Mouse (Mus musculus): ENCODE data around the gene Prkrip1. TPM values are rescaled to one million over a fixed set of nuclear protein-coding genes. Genes with fewer than 3 reads are reported as not detected.

The Prkrip1 gene
- total and polyA plus RNA-seq, 3 experiments: 8.2 to 19.0 (median 16.8) TPM

DNA sequence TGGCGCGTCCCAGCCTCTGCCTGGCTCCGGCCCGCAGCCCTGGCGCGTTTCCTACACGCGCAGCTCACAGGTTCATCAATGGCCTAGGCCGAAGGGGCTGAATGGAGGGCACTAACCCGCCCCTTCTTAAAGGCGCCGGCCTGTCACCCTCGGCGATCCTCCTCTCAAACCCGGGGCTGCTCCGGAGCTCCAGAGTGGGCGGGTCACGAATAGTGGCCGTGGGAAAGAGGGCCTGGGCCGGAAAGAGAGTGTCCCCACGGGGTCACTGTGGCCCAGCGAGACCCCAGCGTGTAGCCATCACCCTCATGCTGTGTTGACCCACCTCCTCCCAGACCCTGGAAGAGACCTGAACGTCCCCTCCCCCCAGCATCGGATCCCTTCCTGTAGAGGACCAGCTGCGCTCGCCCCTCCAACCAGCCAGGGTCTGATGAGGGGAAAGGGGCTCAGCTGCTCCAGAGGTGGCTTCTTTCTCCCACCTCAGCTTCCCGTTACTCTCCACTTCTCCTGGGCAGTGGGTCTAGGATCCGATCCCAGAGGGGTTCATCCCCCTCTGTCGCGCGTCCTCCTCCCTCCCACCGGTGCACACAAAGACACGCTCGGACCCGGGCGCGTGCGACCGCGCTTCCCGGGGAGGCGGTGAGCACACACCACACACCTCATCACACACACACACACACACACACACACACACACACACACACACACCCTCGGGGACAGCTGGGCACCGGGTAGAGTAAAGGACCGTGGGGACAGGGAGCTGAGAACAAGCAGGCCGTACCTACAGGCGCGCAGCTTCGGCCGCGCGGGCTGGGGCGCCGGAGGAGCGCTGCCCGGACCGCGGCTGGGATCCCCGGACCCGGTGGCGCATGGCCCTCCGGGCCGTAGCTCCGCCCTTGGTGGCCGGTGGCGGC is 45.3 kb upstream of the Prkrip1 start:
- peak overlapping the region; percentile 69 for H3K9ac ChIP-seq (ENCODE audit: low read depth, low read length)
- DNase-seq: peak; percentile 26 to 42
- H3K79me2 ChIP-seq (replicated peaks; ENCODE audit: control insufficient read depth, insufficient read depth, low read length): no peaks in the 10 kb centered on the region
- H3K36me3 ChIP-seq (ENCODE audit: control insufficient read depth, insufficient read depth, low read length): no peaks in the 10 kb centered on the region
- peaks cover 2% of the 10 kb centered on the region; the same call in 1 of the 2 replicates for H3K4me1 ChIP-seq (ENCODE audit: control insufficient read depth, insufficient read depth, low read length)
- intact Hi-C loops (cut with DNase I): no loop called here
- no peaks in the 10 kb centered on the region; the same call in 1 of the 2 replicates for H3K27me3 ChIP-seq (ENCODE audit: control insufficient read depth, insufficient read depth, low read length)
- H3K4me3 ChIP-seq: peak overlapping the region; percentile 74
- 0 out of 2 replicates have a peak overlapping the region, but pooled peaks have one; percentile 30 for H3K27ac ChIP-seq
- TF ChIP-seq POLR2A (IDR thresholded peaks at IDR 0.05; ENCODE audit: insufficient read depth, low read depth, low read length) (no peak), CTCF (IDR thresholded peaks at IDR 0.05) (no peak), EP300 (IDR thresholded peaks at IDR 0.05; ENCODE audit: insufficient read depth, low read depth, low read length) (no peak)
- under 1% methylated on average over 67 of the region's 67 CpGs for WGBS

GRCm38 (mm10) chr5:136241161-136241560 is 42.4 kb upstream of the Prkrip1 start:
- no peaks in the 10 kb centered on the region for H3K79me2 ChIP-seq (replicated peaks; ENCODE audit: control insufficient read depth, insufficient read depth, low read length)
- H3K27ac ChIP-seq: no peak overlapping the region
- TF ChIP-seq CTCF (IDR thresholded peaks at IDR 0.05) (no peak), POLR2A (IDR thresholded peaks at IDR 0.05; ENCODE audit: insufficient read depth, low read depth, low read length) (no peak), EP300 (IDR thresholded peaks at IDR 0.05; ENCODE audit: insufficient read depth, low read depth, low read length) (no peak)
- H3K27me3 ChIP-seq (ENCODE audit: control insufficient read depth, insufficient read depth, low read length): no peaks in the 10 kb centered on the region; the same call in 1 of the 2 replicates
- H3K36me3 ChIP-seq (ENCODE audit: control insufficient read depth, insufficient read depth, low read length): no peaks in the 10 kb centered on the region
- 73% methylated on average over 6 of the region's 6 CpGs for WGBS
- no peak overlapping the region for H3K9ac ChIP-seq (ENCODE audit: low read depth, low read length)
- H3K4me3 ChIP-seq: no peak overlapping the region
- H3K4me1 ChIP-seq (ENCODE audit: control insufficient read depth, insufficient read depth, low read length): peaks cover 2% of the 10 kb centered on the region; the same call in 1 of the 2 replicates
- intact Hi-C loops (cut with DNase I): no loop called here
- no peak for DNase-seq

DNA sequence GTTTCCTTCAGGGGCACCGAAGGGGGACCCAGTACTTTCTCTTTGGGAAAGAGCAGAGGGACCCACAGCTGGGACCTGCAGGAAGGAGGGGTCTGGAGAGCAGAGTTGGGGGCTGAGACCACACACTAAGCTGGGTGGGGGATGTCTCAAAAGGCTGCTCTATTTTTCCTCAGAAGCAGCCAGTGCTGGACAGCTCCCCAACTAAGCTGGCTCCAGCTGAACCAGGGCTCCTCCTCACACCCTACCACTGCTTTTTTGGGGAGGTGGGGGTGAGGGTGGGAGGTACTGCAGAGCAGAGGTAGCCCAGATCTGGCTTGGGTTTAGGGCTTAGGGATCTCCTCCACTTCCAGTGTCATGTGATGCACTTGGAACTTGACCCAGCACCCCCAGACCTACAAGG is 41.6 kb upstream of the Prkrip1 start:
- no peaks in the 10 kb centered on the region; the same call in 1 of the 2 replicates for H3K27me3 ChIP-seq (ENCODE audit: control insufficient read depth, insufficient read depth, low read length)
- intact Hi-C loops (cut with DNase I): no loop called here
- H3K9ac ChIP-seq (ENCODE audit: low read depth, low read length): no peak overlapping the region
- WGBS: 42% methylated on average over 1 of the region's 1 CpGs
- no peaks in the 10 kb centered on the region for H3K36me3 ChIP-seq (ENCODE audit: control insufficient read depth, insufficient read depth, low read length)
- H3K4me1 ChIP-seq (ENCODE audit: control insufficient read depth, insufficient read depth, low read length): no peaks in the 10 kb centered on the region; the same call in 1 of the 2 replicates
- no peak for DNase-seq
- H3K79me2 ChIP-seq (replicated peaks; ENCODE audit: control insufficient read depth, insufficient read depth, low read length): no peaks in the 10 kb centered on the region
- H3K4me3 ChIP-seq: no peak overlapping the region
- H3K27ac ChIP-seq: no peak overlapping the region
- TF ChIP-seq POLR2A (IDR thresholded peaks at IDR 0.05; ENCODE audit: insufficient read depth, low read depth, low read length) (no peak), CTCF (IDR thresholded peaks at IDR 0.05) (no peak), EP300 (IDR thresholded peaks at IDR 0.05; ENCODE audit: insufficient read depth, low read depth, low read length) (no peak)

DNA sequence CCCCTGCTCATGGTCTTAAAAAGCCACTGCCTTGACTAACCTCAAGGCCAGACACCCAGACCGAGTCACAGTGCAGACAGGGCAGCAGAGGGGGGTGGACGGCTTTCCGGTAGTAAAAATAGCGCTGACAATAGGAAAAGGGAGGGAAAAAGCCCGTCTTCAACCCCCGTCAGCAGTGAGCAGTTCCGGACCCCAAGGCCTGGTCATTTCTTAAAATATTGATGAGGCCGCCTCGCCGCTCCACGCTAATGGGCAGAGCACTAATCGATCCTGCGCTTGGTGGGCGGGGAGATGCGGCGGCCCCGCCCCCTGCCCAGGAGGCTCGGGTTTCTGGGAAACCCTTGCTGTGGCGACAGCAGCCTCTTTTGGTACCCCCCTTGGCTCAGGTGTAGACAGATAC is 38.8 kb upstream of the Prkrip1 start:
- 3% methylated on average over 19 of the region's 19 CpGs for WGBS
- H3K9ac ChIP-seq (ENCODE audit: low read depth, low read length): no peak overlapping the region

DNA sequence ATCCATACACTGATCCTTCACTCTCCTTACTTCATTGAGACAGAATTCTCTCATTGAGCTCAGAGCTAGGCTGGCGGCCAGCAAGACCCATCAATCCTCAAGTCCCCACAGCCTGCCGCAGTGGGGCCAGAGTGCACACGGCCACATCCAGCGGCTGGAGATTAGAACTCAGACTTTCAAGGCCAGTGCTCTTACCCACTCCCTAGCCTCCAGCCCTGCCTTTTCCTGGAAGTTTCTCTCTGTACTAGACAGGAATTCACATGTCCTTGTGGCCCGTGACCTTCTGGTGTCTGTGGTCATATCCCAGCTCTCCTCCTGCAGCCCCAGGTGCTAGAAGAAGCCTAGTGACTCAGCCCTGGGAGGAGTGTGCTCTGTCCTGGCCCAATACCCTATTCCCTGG is 37.8 kb upstream of the Prkrip1 start:
- intact Hi-C loops (cut with DNase I): no loop called here
- no peaks in the 10 kb centered on the region for H3K4me1 ChIP-seq (ENCODE audit: control insufficient read depth, insufficient read depth, low read length)
- H3K36me3 ChIP-seq (ENCODE audit: control insufficient read depth, insufficient read depth, low read length): no peaks in the 10 kb centered on the region
- H3K9ac ChIP-seq (ENCODE audit: low read depth, low read length): no peak overlapping the region
- TF ChIP-seq EP300 (IDR thresholded peaks at IDR 0.05; ENCODE audit: insufficient read depth, low read depth, low read length): no peak
- TF ChIP-seq POLR2A (IDR thresholded peaks at IDR 0.05; ENCODE audit: insufficient read depth, low read depth, low read length): no peak
- TF ChIP-seq CTCF (IDR thresholded peaks at IDR 0.05): no peak
- no peak for DNase-seq
- no peak overlapping the region for H3K4me3 ChIP-seq
- no peak overlapping the region for H3K27ac ChIP-seq
- no peaks in the 10 kb centered on the region for H3K27me3 ChIP-seq (ENCODE audit: control insufficient read depth, insufficient read depth, low read length)
- no peaks in the 10 kb centered on the region for H3K79me2 ChIP-seq (replicated peaks; ENCODE audit: control insufficient read depth, insufficient read depth, low read length)
- WGBS: 60% methylated on average over 5 of the region's 5 CpGs

More for the DNA sequence above, 38.8 kb upstream of the Prkrip1 start:
- no peaks in the 10 kb centered on the region for H3K79me2 ChIP-seq (replicated peaks; ENCODE audit: control insufficient read depth, insufficient read depth, low read length)
- intact Hi-C loops (cut with DNase I): no loop called here
- H3K4me3 ChIP-seq: no peak overlapping the region
- H3K27me3 ChIP-seq (ENCODE audit: control insufficient read depth, insufficient read depth, low read length): no peaks in the 10 kb centered on the region
- no peak overlapping the region for H3K27ac ChIP-seq
- no peak for DNase-seq
- no peaks in the 10 kb centered on the region for H3K4me1 ChIP-seq (ENCODE audit: control insufficient read depth, insufficient read depth, low read length)
- H3K36me3 ChIP-seq (ENCODE audit: control insufficient read depth, insufficient read depth, low read length): no peaks in the 10 kb centered on the region
- TF ChIP-seq CTCF (IDR thresholded peaks at IDR 0.05) (no peak), EP300 (IDR thresholded peaks at IDR 0.05; ENCODE audit: insufficient read depth, low read depth, low read length) (no peak), POLR2A (IDR thresholded peaks at IDR 0.05; ENCODE audit: insufficient read depth, low read depth, low read length) (no peak)
